Mouse (Mus musculus): ENCODE measurements around the gene Creb3l1.

DNA sequence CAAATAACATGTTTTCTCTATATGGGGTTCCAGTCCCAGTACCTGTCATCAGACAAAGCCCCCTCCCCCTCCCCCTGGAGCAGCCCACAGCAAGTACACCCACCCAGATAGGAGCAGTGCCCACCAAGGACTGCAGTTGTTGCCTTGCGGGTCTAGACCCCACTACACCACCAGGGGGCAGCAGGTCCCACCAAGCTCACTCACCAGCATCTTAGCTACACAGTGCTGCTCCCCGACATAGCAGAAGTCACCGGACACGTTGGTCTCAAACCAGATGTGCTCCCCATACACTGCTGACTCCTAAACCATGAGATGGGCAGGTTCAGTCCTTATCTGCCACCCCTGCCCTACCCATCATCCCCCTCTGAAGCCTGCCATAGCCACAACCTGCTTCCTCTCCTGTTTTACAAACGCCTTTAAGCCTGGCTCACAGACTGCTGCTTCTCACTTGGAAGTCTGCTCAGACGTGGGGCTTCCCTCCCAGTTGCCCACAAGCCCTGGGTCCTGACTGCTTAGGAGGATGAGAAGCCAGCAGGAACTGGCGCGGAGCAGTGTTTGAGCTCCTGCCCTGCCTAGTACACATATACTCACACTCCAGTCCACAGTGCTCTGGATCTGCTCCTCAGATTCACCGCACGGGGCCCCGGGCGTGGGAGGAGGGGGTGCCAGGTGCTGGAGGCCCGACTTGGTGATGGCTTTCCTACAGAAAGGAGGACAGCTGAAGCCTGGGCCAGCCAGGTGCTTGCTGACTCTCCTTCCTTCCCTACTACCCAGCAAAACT is 79.9 kb downstream of the Creb3l1 start:
- TF ChIP-seq CTCF (IDR thresholded peaks at IDR 0.05; ENCODE audit: insufficient read depth, low read length), result peak; percentile 97
- TF ChIP-seq POLR2A (IDR thresholded peaks at IDR 0.05; ENCODE audit: borderline replicate concordance, extremely low read depth, low read depth, low read length), result no peak
